Mouse (Mus musculus) hindbrain, postnatal 0 days (tissue): ENCODE data around the gene Opn4. TPM values are rescaled to one million over a fixed set of nuclear protein-coding genes. Genes with fewer than 3 reads are reported as not detected.
A peak's percentile ranks its signal among the peaks of the same experiment; 100 is the strongest.

ENCODE experiments used
- ATAC-seq: fragments of 200-750 bp; cut with Nextera tagmentation; 2 replicates; pipeline ENCODE4 v1.8.0; 2017; ENCODE audit warnings: mild to moderate bottlenecking, moderate TSS enrichment, moderate library complexity
- DNase-seq: peaks from one replicate; pipeline ENCODE4 v3.0.0-alpha.2; 2015; ENCODE audit warnings: low spot score
- H3K27ac ChIP-seq: fragments of 300-500 bp; sonication (generic); 2 replicates; pipeline ENCODE4 v1.5.1; 2014; ENCODE audit warnings: mild to moderate bottlenecking
- H3K27me3 ChIP-seq: fragments of 300-500 bp; sonication (generic); 2 replicates; pipeline ENCODE4 v1.6.1; 2014; ENCODE audit warnings: low read length, mixed read lengths; ENCODE audit not compliant: insufficient read depth
- H3K36me3 ChIP-seq: fragments of 300-500 bp; sonication (generic); 2 replicates; pipeline ENCODE4 v1.6.1; 2014; ENCODE audit warnings: low read length, mixed read lengths; ENCODE audit not compliant: insufficient read depth
- H3K4me1 ChIP-seq: fragments of 300-500 bp; sonication (generic); 2 replicates; pipeline ENCODE4 v1.6.1; 2014; ENCODE audit warnings: antibody characterized with exemption, low read length, mixed read lengths; ENCODE audit not compliant: insufficient read depth
- H3K4me2 ChIP-seq: fragments of 300-500 bp; sonication (generic); 2 replicates; pipeline ENCODE4 v1.6.1; 2014; ENCODE audit warnings: low read depth, mild to moderate bottlenecking, low read length, moderate library complexity, mixed read lengths
- H3K4me3 ChIP-seq: fragments of 300-500 bp; sonication (generic); 2 replicates; pipeline ENCODE4 v1.5.1; 2014; ENCODE audit warnings: low read length
- H3K9ac ChIP-seq: fragments of 300-500 bp; sonication (generic); replicated peaks from 2 replicates; pipeline ENCODE4 v1.6.1; 2014; ENCODE audit warnings: mild to moderate bottlenecking, low read length, moderate library complexity, mixed read lengths
- H3K9me3 ChIP-seq: fragments of 300-500 bp; sonication (generic); 2 replicates; pipeline ENCODE4 v1.6.1; 2016; ENCODE audit warnings: low read length, mixed read lengths
- CTCF ChIP-seq: IDR thresholded peaks from 2 replicates; pipeline ENCODE4 v1.5.1; 2016; ENCODE audit warnings: antibody characterized with exemption, control low read depth, low read depth
- WGBS: fragments of 180-500 bp; shearing (Covaris S2); extraction: QIAGEN DNeasy Blood & Tissue Kit; methylation state at CpG from one replicate; pipeline ENCODE4 v1.1.7; 2014; 5-methylcytosine and 5-hydroxymethylcytosine counted together
- polyA plus RNA-seq: library from polyadenylated mRNA; unstranded; fragments of >200 nt; fragmentation: Nextera tagmentation; extraction: Ambion mirVana; gene quantifications from 2 replicates; pipeline ENCODE4 v1.2.1, GENCODE M21; 2015
- total RNA-seq: library from RNA; depleted of rRNA; stranded (reverse); fragments of >200 nt; gene quantifications from 2 replicates; pipeline ENCODE4 v1.2.3, GENCODE M21; 2014

Gene Opn4
- total and polyA plus RNA-seq, 2 experiments from 2014 or later: 0.14 TPM; not detected in 1

DNA sequence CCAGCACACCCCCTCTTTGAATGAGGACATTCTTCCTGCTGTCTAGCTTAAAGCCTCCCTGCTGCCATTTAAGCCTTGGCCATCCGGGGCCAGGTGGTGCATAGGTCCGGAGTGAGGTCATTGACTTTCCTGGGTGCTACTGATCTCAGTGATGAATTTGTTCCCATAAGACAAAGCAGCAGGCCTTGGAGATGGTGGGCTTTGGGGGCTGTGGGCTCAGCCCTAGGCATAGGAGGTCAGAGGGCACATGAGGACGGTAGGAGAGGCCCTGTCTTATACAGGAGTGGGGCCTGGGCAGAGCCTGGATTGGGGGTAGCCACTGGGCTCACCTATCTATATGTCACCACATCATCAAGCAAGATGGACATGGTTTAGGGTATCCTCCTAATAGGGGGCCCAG is 13.1 kb downstream of the Opn4 start:
- ATAC-seq (no peak), DNase-seq (no peak)
- Histone ChIP-seq H3K27ac (no peak overlapping the region), H3K27me3 (no peaks in the 10 kb centered on the region), H3K36me3 (no peaks in the 10 kb centered on the region), H3K9me3 (no peaks in the 10 kb centered on the region), H3K9ac (no peak overlapping the region), H3K4me3 (no peak overlapping the region), H3K4me1 (no peaks in the 10 kb centered on the region), H3K4me2 (no peak overlapping the region)
- no peak for TF ChIP-seq CTCF
- WGBS: 81% methylated on average over 3 of the region's 3 CpGs

DNA sequence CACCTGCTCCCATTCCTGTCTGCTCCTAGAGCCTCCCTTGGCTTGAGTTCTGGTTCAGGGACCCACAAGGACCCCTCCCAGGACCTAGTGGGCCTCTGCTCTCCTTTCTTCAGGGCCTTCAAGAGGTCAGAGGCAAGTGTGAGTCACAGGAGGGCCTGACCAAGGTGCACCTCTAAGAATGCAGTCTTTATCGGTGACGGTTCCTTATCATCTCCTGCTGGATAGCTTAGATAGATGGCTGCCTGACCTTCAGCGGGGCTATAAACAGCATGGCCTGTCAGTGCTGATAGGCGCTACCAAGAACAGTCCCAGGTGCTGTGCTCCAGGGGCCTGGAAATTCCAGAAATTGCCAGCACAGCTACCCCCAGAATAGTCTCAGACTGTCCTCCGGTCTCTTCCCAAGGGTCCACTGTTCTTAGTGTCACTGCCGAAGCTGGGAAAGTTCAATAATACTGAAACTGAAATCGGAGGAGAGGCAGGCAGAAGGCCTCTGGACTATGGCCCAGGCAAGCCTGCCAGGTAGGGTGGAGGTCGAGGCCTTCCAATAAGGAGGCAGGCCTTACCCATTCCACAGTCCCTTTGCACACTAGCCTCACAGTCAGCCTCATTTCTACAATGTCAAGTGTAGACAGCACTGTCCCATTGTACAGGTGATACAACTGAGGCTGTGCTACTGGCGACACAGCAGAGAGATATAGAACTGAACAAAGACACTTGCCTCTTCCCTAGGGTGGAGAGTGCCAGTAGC is 14.4 kb downstream of the Opn4 start:
- WGBS: 89% methylated on average over 9 of the region's 9 CpGs
- ATAC-seq (no peak), DNase-seq (no peak)
- Histone ChIP-seq H3K27ac (no peak overlapping the region), H3K27me3 (no peaks in the 10 kb centered on the region), H3K36me3 (no peaks in the 10 kb centered on the region), H3K9me3 (no peaks in the 10 kb centered on the region), H3K4me2 (no peak overlapping the region), H3K4me3 (no peak overlapping the region), H3K4me1 (no peaks in the 10 kb centered on the region), H3K9ac (no peak overlapping the region)
- TF ChIP-seq CTCF: no peak

- DNase-seq (no peak), ATAC-seq (no peak)
- no peak overlapping the region for H3K4me2 ChIP-seq
- H3K9ac ChIP-seq: no peak overlapping the region
- WGBS: 58% methylated on average over 3 of the region's 3 CpGs
- H3K4me3 ChIP-seq: no peak overlapping the region
- no peak overlapping the region for H3K27ac ChIP-seq
- no peaks in the 10 kb centered on the region for H3K9me3 ChIP-seq
- no peak for TF ChIP-seq CTCF
- H3K4me1 ChIP-seq: no peaks in the 10 kb centered on the region
- H3K36me3 ChIP-seq: no peaks in the 10 kb centered on the region
- H3K27me3 ChIP-seq: no peaks in the 10 kb centered on the region
Observed at GRCm38 (mm10) chr14:34582740-34583427, 17.1 kb downstream of the Opn4 start.

DNA sequence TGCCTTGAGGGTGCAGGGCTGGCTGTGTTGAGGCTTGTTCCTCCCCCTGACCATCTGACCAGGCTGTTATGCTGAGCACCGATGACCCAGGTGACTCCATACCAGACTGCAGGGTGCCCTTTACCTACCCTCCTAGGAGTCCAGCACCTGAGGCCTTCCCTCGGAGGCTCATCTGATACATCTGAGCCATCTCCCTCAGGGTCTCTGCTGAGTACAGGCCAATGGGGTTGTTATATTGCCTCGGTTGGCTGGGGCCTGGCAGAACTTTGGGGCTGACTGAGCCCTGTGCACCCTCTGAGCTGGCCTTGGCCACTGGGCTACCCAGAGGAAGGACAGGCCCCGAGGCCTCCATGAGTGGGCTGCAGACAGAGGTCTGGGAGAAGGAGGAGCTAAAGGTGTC is 23.1 kb downstream of the Opn4 start:
- Histone ChIP-seq H3K9me3 (no peaks in the 10 kb centered on the region), H3K4me2 (no peak overlapping the region), H3K36me3 (no peaks in the 10 kb centered on the region), H3K4me3 (no peak overlapping the region), H3K27me3 (no peaks in the 10 kb centered on the region), H3K9ac (no peak overlapping the region), H3K4me1 (no peaks in the 10 kb centered on the region), H3K27ac (no peak overlapping the region)
- no peak for ATAC-seq
- TF ChIP-seq CTCF: no peak
- WGBS: 88% methylated on average over 4 of the region's 4 CpGs
- no peak for DNase-seq

GRCm38 (mm10) chr14:34574068-34574467 is 25.9 kb downstream of the Opn4 start:
- peak; percentile 27 for TF ChIP-seq CTCF
- Histone ChIP-seq H3K36me3 (no peaks in the 10 kb centered on the region), H3K4me3 (no peak overlapping the region), H3K4me2 (no peak overlapping the region), H3K9me3 (no peaks in the 10 kb centered on the region), H3K4me1 (no peaks in the 10 kb centered on the region), H3K9ac (no peak overlapping the region), H3K27me3 (no peaks in the 10 kb centered on the region), H3K27ac (no peak overlapping the region)
- no peak for DNase-seq
- ATAC-seq: no peak
- 66% methylated on average over 2 of the region's 2 CpGs for WGBS

GRCm38 (mm10) chr14:34573348-34573913 is 26.5 kb downstream of the Opn4 start:
- H3K4me3 ChIP-seq: no peak overlapping the region
- H3K9ac ChIP-seq: no peak overlapping the region
- DNase-seq (no peak), ATAC-seq (no peak)
- H3K27me3 ChIP-seq: no peaks in the 10 kb centered on the region
- 71% methylated on average over 9 of the region's 9 CpGs for WGBS
- H3K4me1 ChIP-seq: no peaks in the 10 kb centered on the region
- H3K9me3 ChIP-seq: no peaks in the 10 kb centered on the region
- no peak overlapping the region for H3K27ac ChIP-seq
- no peaks in the 10 kb centered on the region for H3K36me3 ChIP-seq
- TF ChIP-seq CTCF: no peak
- no peak overlapping the region for H3K4me2 ChIP-seq
